Mouse (Mus musculus) liver, postnatal 0 days (tissue): ENCODE measurements around the gene Pcp4l1.

Experiments used
- CTCF ChIP-seq: sonication (generic); IDR thresholded peaks from 2 replicates; pipeline ENCODE4 v1.5.1; 2016; ENCODE audit warnings: antibody characterized with exemption, low read depth
- EP300 ChIP-seq: IDR thresholded peaks from 2 replicates; pipeline ENCODE4 v1.6.1; 2016; ENCODE audit warnings: antibody characterized with exemption, low read depth, mild to moderate bottlenecking

- TF ChIP-seq CTCF (no peak), EP300 (no peak)
These were observed 38.5 kb upstream of the Pcp4l1 start for GRCm38 (mm10) chr1:171234538-171234937.
